ENCODE assay signal across 8 mouse cellular contexts in genomic region chr17:15787036-15787435, GRCm38 (mm10). TPM values are rescaled to one million over a fixed set of nuclear protein-coding genes. Genes with fewer than 3 reads are reported as not detected.
DNase-seq lines count a peak whose midpoint lies in the region; ATAC-seq lines count a peak whose summit lies in the region.

No protein-coding gene starts in this region.

- no peaks in the 10 kb centered on the region for H3K27me3 ChIP-seq in hindbrain, embryonic 11.5 days (ENCODE audit: control insufficient read depth, insufficient read depth, low read length)
- H3K27me3 ChIP-seq in hindbrain, embryonic 10.5 days (ENCODE audit: insufficient read depth, poor library complexity, severe bottlenecking), result no peaks in the 10 kb centered on the region

- WGBS in hindbrain, embryonic 11.5 days, result 25% methylated on average over 3 of the region's 3 CpGs
- WGBS in hindbrain, embryonic 10.5 days, result 27% methylated on average over 3 of the region's 3 CpGs

- H3K36me3 ChIP-seq in hindbrain, embryonic 11.5 days (ENCODE audit: control insufficient read depth, insufficient read depth, low read length), result no peaks in the 10 kb centered on the region
- H3K36me3 ChIP-seq in hindbrain, embryonic 10.5 days, result no peaks in the 10 kb centered on the region

- H3K9ac ChIP-seq in hindbrain, embryonic 11.5 days (ENCODE audit: low read depth, low read length), result no peak overlapping the region

- no peak overlapping the region for H3K27ac ChIP-seq in hindbrain, embryonic 11.5 days (ENCODE audit: low read depth, low read length)
- H3K27ac ChIP-seq in hindbrain, embryonic 10.5 days, result no peak overlapping the region

- no peak overlapping the region for H3K4me2 ChIP-seq in hindbrain, embryonic 11.5 days (replicated peaks; ENCODE audit: low read depth, low read length)

- H3K4me1 ChIP-seq in hindbrain, embryonic 11.5 days (replicated peaks; ENCODE audit: control insufficient read depth, insufficient read depth, low read length), result no peaks in the 10 kb centered on the region
- H3K4me1 ChIP-seq in hindbrain, embryonic 10.5 days (replicated peaks), result no peaks in the 10 kb centered on the region

- H3K4me3 ChIP-seq in hindbrain, embryonic 11.5 days (ENCODE audit: low read depth, low read length), result no peak overlapping the region
- no peak overlapping the region for H3K4me3 ChIP-seq in hindbrain, embryonic 10.5 days

- peak; percentile 58 for DNase-seq in hindbrain, embryonic 11.5 days (ENCODE audit: low spot score)
- no peak for DNase-seq in hindbrain, embryonic 10.5 days (ENCODE audit: low spot score)
- peak; percentile 24 for DNase-seq in ovary, postnatal 14 days (ENCODE audit: low spot score)
- no peak for DNase-seq in ovary, postnatal 36 days (ENCODE audit: low spot score)
- DNase-seq in ZHBTc4 (ENCODE audit: low read depth, low spot score), result peak; percentile 41
- DNase-seq in induced T-regulatory cell, adult 2 months (ENCODE audit: low read depth), result peak; percentile 71

- H3K9me3 ChIP-seq in hindbrain, embryonic 11.5 days (ENCODE audit: control insufficient read depth, low read length), result no peaks in the 10 kb centered on the region
- H3K9me3 ChIP-seq in hindbrain, embryonic 10.5 days, result no peaks in the 10 kb centered on the region; the same call in 1 of the 2 replicates

- no peak for ATAC-seq in hindbrain, embryonic 11.5 days (ENCODE audit: low FRiP score)
- no peak for ATAC-seq in erythroblast, adult 5-6 weeks (replicated peaks; ENCODE audit: low FRiP score, poor library complexity, severe bottlenecking)
- ATAC-seq in monocyte, adult 5-6 weeks (replicated peaks; ENCODE audit: insufficient number of reproducible peaks, low FRiP score, low TSS enrichment, poor library complexity, severe bottlenecking), result no peak

RNA-seq across cellular contexts. Expression of gene Rgmb, which starts 43.8 kb away (rescaled TPM):
- polyA plus RNA-seq in hindbrain, embryonic 11.5 days (2014; fragmentation: Nextera tagmentation; extraction: Ambion mirVana), result 102 and 107 TPM in 2 replicates
- 29.3 and 75.7 TPM in 2 replicates for polyA plus RNA-seq in hindbrain, embryonic 10.5 days (2016; fragmentation: Nextera tagmentation; extraction: Ambion mirVana)
- not detected in 2 replicates for total RNA-seq in erythroblast, adult 5-6 weeks (2015; ENCODE audit: low replicate concordance)
- 0.14 and 0.51 TPM in 2 replicates for total RNA-seq in erythroblast, adult 5-6 weeks (2017; ENCODE audit: low replicate concordance)
- total RNA-seq in monocyte, adult 5-6 weeks (2017), result 2.4 to 4.4 TPM (median 3.0 TPM) in 3 replicates

Comparison
In these comparisons a context has a peak if more than half of its experiments do, and no peak if none do; other contexts are left out.
1. DNase-seq: peak in hindbrain, embryonic 11.5 days (single experiment), ovary, postnatal 14 days (single experiment), ZHBTc4 (single experiment) and induced T-regulatory cell, adult 2 months (single experiment); none in hindbrain, embryonic 10.5 days (single experiment) and ovary, postnatal 36 days (single experiment).